Mouse (Mus musculus) thymus, adult 2 months (tissue): Measurements from ENCODE around the gene Slc34a2.

Source experiments
- CTCF ChIP-seq: fragments of 200-500 bp; IDR thresholded peaks from 2 replicates; pipeline ENCODE4 v1.5.1; 2012; ENCODE audit warnings: mild to moderate bottlenecking, control low read depth, low read length, moderate library complexity, borderline replicate concordance; ENCODE audit not compliant: control insufficient read depth, poor library complexity, insufficient read depth; ENCODE audit errors: extremely low read depth
- POLR2A ChIP-seq: fragments of 200-500 bp; IDR thresholded peaks from 2 replicates; pipeline ENCODE4 v1.6.1; 2012; ENCODE audit warnings: mild to moderate bottlenecking, low read length, control low read depth, moderate library complexity; ENCODE audit not compliant: control insufficient read depth, poor library complexity, insufficient read depth; ENCODE audit errors: extremely low read depth

- TF ChIP-seq CTCF (no peak), POLR2A (no peak)
Measured at GRCm38 (mm10) chr5:53016606-53017005, 21.3 kb upstream of the Slc34a2 start.
